In the genomic region with DNA sequence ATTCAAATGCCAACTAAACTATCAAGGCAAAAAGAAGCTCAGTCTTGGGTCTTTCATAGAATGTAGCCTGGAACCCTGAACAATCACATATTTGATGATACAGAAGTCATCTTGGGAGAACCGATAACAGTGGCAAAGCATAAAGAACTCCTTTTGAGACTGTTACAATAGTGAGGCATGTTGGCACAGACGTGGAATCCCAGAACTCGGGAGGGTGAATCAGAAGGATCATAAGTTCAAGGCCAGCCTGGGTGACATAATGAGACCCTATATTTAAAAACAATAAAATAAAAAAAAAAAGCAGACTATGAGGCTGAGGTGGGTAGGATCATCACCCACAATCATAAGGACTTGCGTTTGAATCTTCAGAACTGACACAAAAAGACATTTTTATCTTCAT, we compare ENCODE assay signal across 11 mouse cellular contexts. TPM values are rescaled to one million over a fixed set of nuclear protein-coding genes. Genes with fewer than 3 reads are reported as not detected.
A peak's percentile ranks its signal among the peaks of the same experiment; 100 is the strongest.
DNase-seq lines count a peak whose midpoint lies in the region; ATAC-seq and TF ChIP-seq lines count a peak whose summit lies in the region.
"Had no signal": no experiment of that assay in that cellular context is flagged by ENCODE, and none has a peak within 500 bp of the region (broad histone marks: within the 10 kb centered on the region; RNA-seq: fewer than 3 reads in every experiment).

No protein-coding gene starts in this region.

- TF ChIP-seq EP300 in stomach, postnatal 0 days (optimal IDR thresholded peaks at IDR 0.05), result no peak

- H3K9me3 ChIP-seq in kidney, embryonic 15.5 days (replicated peaks), result no peaks in the 10 kb centered on the region
- no peaks in the 10 kb centered on the region for H3K9me3 ChIP-seq in stomach, postnatal 0 days (ENCODE audit: control insufficient read depth, low read length)

- 83% methylated on average over 4 of the region's 4 CpGs for WGBS in kidney, embryonic 15.5 days
- WGBS in stomach, postnatal 0 days, result 49% methylated on average over 4 of the region's 4 CpGs

- no peak for TF ChIP-seq CTCF in stomach, postnatal 0 days (IDR thresholded peaks at IDR 0.05; ENCODE audit: low read depth)

- peaks cover 17% of the 10 kb centered on the region for H3K4me1 ChIP-seq in kidney, embryonic 15.5 days
- H3K4me1 ChIP-seq in stomach, postnatal 0 days (replicated peaks; ENCODE audit: control insufficient read depth, insufficient read depth), result 0 out of 2 replicates have a peak, but pooled peaks cover 2% of the 10 kb centered on the region

- H3K4me2 ChIP-seq in kidney, embryonic 15.5 days, result no peak overlapping the region
- H3K4me2 ChIP-seq in stomach, postnatal 0 days (replicated peaks; ENCODE audit: low read depth), result no peak overlapping the region

- H3K27me3 ChIP-seq in kidney, embryonic 15.5 days, result no peaks in the 10 kb centered on the region
- H3K27me3 ChIP-seq in stomach, postnatal 0 days (ENCODE audit: control insufficient read depth, insufficient read depth, low read length), result no peaks in the 10 kb centered on the region

- no peak overlapping the region for H3K9ac ChIP-seq in kidney, embryonic 15.5 days
- H3K9ac ChIP-seq in stomach, postnatal 0 days (ENCODE audit: low read length), result no peak overlapping the region
- H3K9ac ChIP-seq: liver, embryonic 14.5 days had no signal

- peak; percentile 36 for DNase-seq in adrenal gland, adult 2 months
- no peak for DNase-seq in adrenal gland, adult 18-20 months (ENCODE audit: low spot score in 2 of 2)
- DNase-seq in kidney, adult 18-20 months, result no peak
- DNase-seq in testis, postnatal 14 days (ENCODE audit: low spot score), result peak; percentile 39
- DNase-seq in testis, postnatal 10 days (ENCODE audit: low spot score), result no peak
- no peak for DNase-seq in stomach, postnatal 0 days (ENCODE audit: low spot score)
- no peak for DNase-seq in spleen, adult 12 weeks (ENCODE audit: low spot score)
- DNase-seq: cerebellum, adult 9-10 months; retina, postnatal 1 day had no signal

- no peak for ATAC-seq in kidney, embryonic 15.5 days (replicated peaks; ENCODE audit: low FRiP score)
- no peak for ATAC-seq in stomach, postnatal 0 days (ENCODE audit: low FRiP score, low TSS enrichment)

- no peaks in the 10 kb centered on the region for H3K36me3 ChIP-seq in kidney, embryonic 15.5 days
- no peaks in the 10 kb centered on the region for H3K36me3 ChIP-seq in stomach, postnatal 0 days (ENCODE audit: control insufficient read depth, insufficient read depth, low read length)

- H3K4me3 ChIP-seq in kidney, embryonic 15.5 days (replicated peaks), result no peak overlapping the region
- no peak overlapping the region for H3K4me3 ChIP-seq in stomach, postnatal 0 days (ENCODE audit: low read depth, low read length)

- peak overlapping the region; percentile 87 for H3K27ac ChIP-seq in kidney, embryonic 15.5 days
- peak overlapping the region; percentile 36; the same call in 1 of the 2 replicates for H3K27ac ChIP-seq in stomach, postnatal 0 days (replicated peaks)
- H3K27ac ChIP-seq: liver, embryonic 14.5 days had no signal

RNA-seq across cellular contexts. Expression of a gene that starts 32.4 kb away (rescaled TPM):
- total RNA-seq in adrenal gland, adult 2 months (2021), result 100 to 1,000 TPM; 183 to 230 TPM
- 114 and 115 TPM in 2 replicates for polyA plus RNA-seq in adrenal gland, adult 2 months (2012; rRNA removed)
- total RNA-seq in adrenal gland, adult 18-20 months (2021), result 100 to 1,000 TPM; 209 to 293 TPM
- polyA plus RNA-seq in kidney, embryonic 15.5 days (2015; fragmentation: Nextera tagmentation; extraction: Ambion mirVana), result 59.8 and 62.7 TPM in 2 replicates
- 34.0 and 38.2 TPM in 2 replicates for polyA plus RNA-seq in stomach, postnatal 0 days (2015; fragmentation: Nextera tagmentation; extraction: Ambion mirVana)

Comparison
In these comparisons a context has a peak if more than half of its experiments do, and no peak if none do; other contexts are left out.
1. DNase-seq: peak in adrenal gland, adult 2 months (single experiment) and testis, postnatal 14 days (single experiment); none in adrenal gland, adult 18-20 months (0 of 2), kidney, adult 18-20 months (single experiment), testis, postnatal 10 days (single experiment), stomach, postnatal 0 days (single experiment) and spleen, adult 12 weeks (single experiment).